Mouse (Mus musculus) telencephalon, adult 2 months (tissue): Measurements from ENCODE around the gene Rab43.

Source experiments
- DNase-seq: peaks from one replicate; pipeline ENCODE4 v3.0.0-alpha.2; 2011; ENCODE audit warnings: low read depth, low spot score

The Rab43 gene

DNA sequence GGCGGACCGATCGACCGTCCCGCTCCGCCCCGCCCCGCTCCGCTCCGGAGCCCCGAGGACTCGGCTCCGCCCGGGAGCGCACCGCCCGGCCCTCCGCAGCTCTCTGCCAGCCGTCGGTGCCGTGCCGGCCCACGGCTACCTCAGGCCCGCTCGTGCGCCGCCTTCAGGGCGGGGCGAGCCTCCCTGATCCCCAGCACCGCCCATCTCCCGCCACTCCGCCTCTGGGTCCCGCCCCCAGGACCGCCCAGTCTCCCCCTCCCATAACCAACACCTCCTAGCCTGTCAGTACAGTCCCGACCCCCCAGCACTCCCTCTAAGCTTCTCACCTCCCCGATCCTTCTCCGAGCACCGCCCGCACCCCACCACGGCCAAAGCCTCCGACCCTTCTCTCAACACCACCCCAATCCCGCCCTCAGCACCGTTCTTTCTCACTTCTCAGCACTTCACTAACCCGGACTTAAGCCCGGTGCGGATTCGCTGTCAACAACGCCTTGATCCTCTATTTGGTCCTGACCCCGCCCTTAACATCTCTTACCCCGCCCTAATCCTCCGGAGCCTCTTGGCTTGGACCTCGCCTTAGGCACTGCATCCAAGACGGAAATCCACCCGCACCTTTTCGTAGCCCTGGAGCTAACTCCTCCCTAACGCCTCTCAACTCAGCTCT lies at the start of gene Rab43:
Gene Rab43 (minus strand): TSS at position 490 of the 664 bp plus-strand sequence.
- peak; percentile 62 for DNase-seq

- DNase-seq, result peak; percentile 51
Observed at GRCm38 (mm10) chr6:87857071-87857470, 45.1 kb upstream of the Rab43 start.

- DNase-seq, result no peak
Observed at GRCm38 (mm10) chr6:87853446-87853845, 41.5 kb upstream of the Rab43 start.

DNA sequence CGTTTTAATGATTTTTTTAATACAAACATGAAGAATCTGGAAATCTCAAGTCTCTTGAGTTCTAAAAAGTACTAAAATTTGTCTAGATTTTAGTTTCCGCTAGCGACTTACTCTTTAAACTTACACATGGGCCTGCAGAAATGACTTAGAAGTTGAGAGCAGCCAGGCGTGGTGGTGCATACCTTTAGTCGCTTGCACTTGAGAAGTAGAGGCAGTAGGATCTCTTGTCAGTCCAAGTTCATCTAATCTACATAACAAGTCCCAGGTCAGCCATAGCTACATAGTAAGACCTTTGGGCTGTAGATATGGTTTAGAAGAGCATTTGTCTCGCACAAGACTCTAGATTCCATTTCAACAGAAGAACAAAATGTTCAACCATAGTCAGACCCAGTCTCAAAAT lies 39.9 kb upstream of the Rab43 start:
- DNase-seq, result no peak

DNA sequence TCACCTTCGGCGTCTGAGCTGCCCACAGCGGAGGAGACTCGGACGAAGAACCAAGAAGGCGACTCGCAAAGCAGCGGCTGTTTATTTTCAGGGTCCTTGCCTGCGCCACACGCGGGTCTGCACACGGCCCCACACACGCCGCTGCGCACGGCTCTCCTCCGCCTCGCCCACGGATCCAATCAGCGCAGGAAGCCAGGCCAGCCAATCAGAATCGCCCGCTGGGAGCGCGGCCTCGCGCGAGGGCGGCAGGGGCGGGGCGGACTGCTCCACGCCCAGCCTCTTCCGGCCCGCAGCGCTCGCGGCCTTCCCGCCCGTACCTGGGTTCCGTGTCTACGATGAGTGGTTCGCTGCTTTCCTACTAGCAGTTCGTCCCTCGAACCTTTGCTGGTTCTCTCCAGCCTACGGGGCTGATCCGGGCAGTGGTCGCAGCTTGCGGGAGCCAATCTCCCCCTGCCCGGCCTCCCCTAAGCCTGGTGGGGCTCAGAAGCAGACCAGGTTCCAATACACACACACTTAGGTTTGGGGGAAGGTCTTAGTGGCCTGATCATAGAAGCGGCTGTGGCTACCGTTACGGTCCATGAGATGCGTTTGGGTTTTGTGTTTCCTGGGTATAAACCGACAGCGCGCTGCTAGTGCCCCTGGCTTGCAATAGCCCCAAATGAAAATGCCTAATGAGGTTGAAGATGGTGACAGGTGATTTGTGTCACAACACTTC lies 39.1 kb upstream of the Rab43 start, which contains the start of gene Cnbp:
Gene Cnbp (minus strand): TSS at position 207 of the 715 bp plus-strand sequence.
- DNase-seq, result peak; percentile 93

GRCm38 (mm10) chr6:87850155-87850899 lies 38.4 kb upstream of the Rab43 start:
- no peak for DNase-seq

DNA sequence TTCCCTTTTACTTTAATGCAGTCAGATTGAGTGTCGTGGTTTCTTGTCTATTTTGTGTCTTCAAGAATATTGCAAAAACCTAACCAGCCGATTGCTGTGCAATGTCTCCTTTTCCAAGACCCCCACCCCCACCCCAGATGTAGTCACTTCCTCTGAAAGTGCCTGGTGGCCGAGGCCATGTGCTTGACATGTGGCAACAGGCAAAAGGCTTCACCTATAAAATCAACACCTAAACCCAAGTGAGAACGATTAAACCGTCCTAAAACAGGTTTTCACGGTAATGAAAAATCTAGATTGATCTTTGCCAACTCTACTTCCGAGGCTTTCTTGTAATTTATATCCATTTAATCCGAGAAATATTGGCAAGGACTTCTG lies 37.8 kb upstream of the Rab43 start:
- DNase-seq, result no peak

DNA sequence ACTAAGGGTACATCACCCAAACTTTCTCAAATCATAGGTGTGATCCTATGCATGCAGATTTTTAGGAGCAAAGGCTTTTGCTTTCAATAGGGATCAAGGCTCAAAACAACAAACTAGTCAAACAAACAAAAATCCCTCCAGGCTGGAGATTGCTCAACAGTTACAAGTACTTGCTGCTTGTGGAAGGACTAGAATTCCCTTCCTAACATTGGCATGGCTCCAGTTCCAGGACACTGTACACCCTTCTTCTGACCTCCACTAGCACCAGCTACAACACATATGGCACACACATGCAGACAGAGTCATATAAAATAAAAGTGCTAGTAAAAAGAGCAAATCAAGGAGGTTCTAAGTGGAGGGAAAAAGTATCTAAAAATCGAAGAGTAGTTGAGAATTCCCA lies 34.8 kb upstream of the Rab43 start:
- DNase-seq, result no peak

DNA sequence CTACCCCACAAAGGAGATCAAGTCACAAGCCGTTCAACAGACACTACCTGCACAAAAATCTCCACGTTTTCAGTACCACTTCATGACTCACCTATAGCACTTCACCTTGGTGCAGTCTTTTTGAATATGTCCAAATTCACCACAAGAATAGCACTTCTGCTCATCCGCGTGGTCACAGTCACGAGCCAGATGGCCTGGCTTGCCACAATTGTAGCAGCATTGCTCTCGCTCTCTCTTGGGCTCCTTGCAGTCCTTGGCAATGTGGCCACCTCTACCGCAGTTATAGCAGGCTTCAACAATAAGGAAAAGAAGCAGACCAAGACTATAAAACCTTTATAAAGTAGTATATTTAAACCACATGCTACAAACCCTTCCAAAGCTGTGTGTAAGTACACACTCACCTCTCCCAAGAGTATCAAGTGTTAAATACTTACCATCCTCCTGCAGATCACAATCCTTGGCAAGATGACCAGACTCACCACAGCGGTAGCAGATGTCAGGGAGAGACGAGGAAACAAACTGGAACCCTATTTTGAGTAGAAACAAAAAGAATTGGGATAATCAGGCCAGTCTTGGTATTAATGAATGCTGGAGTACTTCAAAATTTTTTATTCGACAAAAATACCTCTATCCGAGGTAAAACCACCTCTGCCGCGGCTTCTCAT lies 33.2 kb upstream of the Rab43 start:
- DNase-seq, result no peak

DNA sequence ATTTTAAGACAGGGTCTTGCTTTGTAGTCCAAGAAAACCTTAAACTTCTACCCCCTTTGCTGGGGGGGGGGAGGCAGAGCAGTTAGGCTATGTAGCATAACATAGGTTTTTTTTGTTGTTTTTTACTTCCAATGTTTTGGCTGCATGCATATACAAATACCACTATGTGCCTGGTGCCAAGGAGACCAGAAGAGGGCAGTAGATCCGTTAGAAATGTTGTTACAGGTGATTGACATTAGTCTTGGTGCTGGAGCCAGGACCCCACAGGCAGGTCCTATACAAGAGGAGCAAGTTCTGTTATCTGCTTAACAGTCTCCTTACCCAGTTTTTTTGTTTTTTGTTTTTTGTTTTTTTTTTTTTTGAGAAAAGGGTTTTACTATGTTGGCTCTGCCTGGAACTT lies 30.3 kb upstream of the Rab43 start:
- DNase-seq, result no peak

GRCm38 (mm10) chr6:87841635-87842034 lies 29.7 kb upstream of the Rab43 start:
- DNase-seq, result no peak

DNA sequence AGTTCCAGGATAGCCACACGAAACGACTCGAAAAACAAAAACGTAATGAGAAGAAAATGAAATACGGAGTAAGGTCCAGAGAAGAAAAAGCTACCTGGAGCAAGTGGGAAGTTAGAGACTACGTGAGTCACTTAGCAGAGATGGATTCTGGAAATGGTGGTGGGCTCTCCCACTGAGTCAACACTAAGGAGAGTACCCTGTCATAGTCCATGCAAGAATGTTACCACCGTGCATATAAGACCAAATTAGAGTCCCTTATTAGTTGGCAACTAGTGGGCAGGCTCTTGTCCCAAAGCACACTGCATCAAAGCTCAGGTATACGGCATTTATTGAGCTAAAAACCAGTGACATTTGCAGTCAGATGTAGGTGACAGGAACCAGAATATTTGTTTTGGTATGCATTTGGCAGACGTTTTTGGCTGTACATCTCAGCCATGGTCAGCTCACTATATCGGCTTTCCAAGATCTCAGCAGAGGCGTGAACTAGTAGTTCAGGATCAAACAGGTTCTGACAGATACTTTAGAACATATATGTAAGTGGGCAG lies 27.9 kb upstream of the Rab43 start:
- no peak for DNase-seq

- peak; percentile 98 for DNase-seq
Observed at GRCm38 (mm10) chr6:87838551-87839197, 26.7 kb upstream of the Rab43 start, which contains the start of gene Isy1. Gene Isy1 (minus strand): TSS chr6:87838798.

DNA sequence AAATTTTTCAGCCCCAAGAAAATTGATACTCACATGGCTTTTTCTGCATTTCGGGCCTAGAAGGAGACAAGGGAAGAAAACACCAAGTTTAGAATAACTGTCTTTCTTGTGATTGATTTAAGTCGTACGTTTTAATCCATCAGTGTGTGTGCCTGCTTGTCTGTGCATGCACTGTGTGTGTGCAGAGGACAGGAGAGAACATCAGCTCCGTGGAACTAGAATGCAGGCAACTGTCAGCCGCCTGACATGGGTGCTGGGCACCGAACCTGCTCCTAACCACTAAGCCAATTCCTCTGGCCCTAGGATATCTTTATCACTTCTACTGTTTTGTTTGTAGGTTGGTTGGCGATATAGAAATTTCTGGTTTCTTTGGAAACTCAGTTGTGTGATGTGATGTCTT lies 23.7 kb upstream of the Rab43 start, which contains the start of gene Gm45140:
Gene Gm45140 (minus strand): TSS at position 101 of the 400 bp plus-strand sequence.
- DNase-seq, result no peak

GRCm38 (mm10) chr6:87820366-87820765 lies 8.4 kb upstream of the Rab43 start:
- no peak for DNase-seq

GRCm38 (mm10) chr6:87814486-87814885 lies 2.5 kb upstream of the Rab43 start:
- DNase-seq, result no peak

DNA sequence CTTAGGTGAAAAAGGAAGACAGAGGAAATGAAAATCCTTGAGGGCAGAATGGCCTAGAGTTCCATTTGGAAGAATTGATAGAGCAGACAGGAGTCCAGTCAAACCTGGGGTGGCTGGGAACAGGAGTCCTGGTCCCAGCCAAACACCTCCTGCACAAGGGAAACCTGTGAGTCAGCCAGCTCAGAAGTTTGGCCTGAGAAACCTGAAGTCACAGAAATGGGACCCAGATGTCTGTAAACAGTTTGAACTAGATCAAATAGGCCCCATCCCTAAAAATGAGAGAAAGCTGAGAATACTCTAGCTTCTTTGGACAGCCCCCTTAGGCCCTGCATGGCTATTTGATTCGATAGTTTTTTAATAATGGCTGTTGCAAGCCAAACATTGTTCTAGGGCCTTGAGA lies 692 bp upstream of the Rab43 start:
- DNase-seq, result no peak

DNA sequence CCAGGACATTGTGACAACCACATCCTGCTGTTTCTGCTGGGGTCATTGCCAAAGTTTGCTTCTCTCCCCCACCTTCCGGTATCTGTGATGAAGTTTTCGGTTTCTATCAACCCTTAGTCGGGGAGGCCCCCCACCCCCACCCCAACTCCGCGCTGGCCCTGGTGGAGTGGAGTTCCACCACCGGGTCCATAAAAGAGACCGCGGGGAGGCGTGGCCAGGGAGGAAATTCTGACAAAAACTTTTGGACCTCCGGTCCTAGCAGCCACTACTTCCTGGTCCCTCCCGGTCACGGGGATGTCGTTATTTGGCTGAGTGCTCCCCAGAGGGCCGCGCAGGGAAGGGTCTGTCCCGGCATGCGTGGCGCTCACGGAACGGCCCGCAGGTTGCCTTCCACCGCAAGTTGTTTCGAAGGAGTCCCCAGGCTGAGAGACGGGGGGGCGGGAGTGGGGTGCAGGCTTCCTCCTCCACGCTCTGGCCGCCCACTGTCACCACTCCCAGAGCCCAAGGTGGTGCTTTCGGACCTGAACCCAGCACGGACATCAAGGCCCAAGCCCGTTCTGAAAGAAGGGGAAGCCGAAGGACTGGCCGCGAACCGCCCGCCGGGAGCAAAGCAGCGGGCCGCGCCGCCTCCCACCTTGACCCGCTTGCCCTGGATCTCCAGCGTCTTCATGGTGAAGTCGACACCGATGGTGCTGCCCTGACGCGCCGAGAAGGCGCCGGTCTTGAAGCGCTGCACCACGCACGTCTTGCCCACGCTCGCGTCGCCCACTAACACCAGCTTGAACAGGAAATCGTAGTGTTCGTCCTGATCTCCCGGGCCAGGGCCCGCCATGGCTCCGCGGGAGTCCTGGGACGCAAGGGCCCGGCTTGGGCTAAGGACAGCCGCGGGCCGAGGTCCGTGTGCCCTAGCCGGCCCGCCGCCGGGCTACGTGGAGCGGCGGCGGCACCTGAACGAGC lies 973 bp downstream of the Rab43 start:
- peak; percentile 21 for DNase-seq

DNA sequence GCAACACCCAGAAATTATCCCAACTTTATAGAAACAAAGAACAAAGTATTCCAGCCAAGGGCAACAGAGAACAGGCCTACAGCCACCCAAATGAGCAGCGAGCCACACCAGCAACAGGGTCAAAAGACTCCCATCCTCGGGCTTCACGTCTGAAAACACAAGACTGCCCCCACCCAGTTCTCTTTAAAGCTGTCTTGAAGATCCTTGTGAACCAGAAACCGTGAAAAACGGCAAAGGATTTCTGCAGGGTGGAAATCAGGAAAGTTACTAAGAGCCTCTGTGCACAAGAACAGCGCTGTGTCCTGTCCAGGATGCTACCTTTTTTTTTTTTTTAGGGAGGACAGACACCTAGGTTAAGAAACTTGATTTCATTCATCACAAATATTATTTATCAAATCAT lies 1.7 kb downstream of the Rab43 start:
- DNase-seq, result no peak

DNA sequence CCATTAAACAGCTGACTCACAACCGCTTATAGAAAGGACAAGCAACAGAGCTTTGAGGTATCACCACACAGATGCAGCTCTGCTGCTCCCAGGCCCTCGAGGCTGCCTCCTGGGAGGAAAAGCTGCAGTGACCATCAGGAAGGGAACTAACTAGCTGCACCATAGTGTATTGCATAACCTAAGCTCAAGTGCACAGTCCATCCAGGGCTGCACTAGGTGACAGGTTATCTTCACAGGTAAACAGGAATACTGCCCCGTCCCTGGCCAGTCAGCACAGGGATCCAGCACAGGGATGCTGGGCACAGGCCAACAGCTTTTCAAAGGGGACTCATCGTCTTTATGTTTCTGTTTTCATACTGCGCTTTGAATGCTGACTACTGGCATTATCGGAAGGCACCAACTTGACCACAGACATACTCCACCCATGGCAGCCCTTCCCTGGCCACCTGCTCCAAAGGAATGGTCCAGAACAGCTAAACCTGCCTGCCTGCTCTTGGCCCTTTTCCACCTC lies 2.3 kb downstream of the Rab43 start:
- DNase-seq, result no peak
